Mouse (Mus musculus) cortical plate, adult 2 months (tissue): ENCODE results near the gene Aadat.

Experiments
- CTCF ChIP-seq: fragments of 200-500 bp; IDR thresholded peaks from 2 replicates; pipeline ENCODE4 v1.5.1; 2011; ENCODE audit warnings: mild to moderate bottlenecking, control low read depth, low read length; ENCODE audit not compliant: insufficient read depth; ENCODE audit errors: extremely low read depth
- POLR2A ChIP-seq: fragments of 200-500 bp; IDR thresholded peaks from 2 replicates; pipeline ENCODE4 v1.6.1; 2011; ENCODE audit warnings: mild to moderate bottlenecking, low read length, control low read depth; ENCODE audit not compliant: insufficient read depth; ENCODE audit errors: extremely low read depth

- TF ChIP-seq CTCF (peak; percentile 78), POLR2A (no peak)
These were observed 38.9 kb upstream of the Aadat start for GRCm38 (mm10) chr8:60466686-60467335.
